Mouse (Mus musculus) G1E (cell line): ENCODE measurements around the gene Scn8a.

Experiments
- CTCF ChIP-seq: IDR thresholded peaks from 2 replicates; pipeline ENCODE4 v1.5.1; 2012; ENCODE audit warnings: low read depth, low read length, inconsistent platforms, mixed read lengths
- GATA1 ChIP-seq: IDR thresholded peaks from 2 replicates; pipeline ENCODE4 v1.6.1; 2012; ENCODE audit warnings: borderline replicate concordance, low read length, inconsistent platforms, mixed read lengths
- GATA2 ChIP-seq: IDR thresholded peaks from 2 replicates; pipeline ENCODE4 v1.6.1; 2012; ENCODE audit warnings: low read depth, low read length, inconsistent platforms, borderline replicate concordance
- POLR2AphosphoS5 ChIP-seq: IDR thresholded peaks from 2 replicates; pipeline ENCODE4 v1.6.1; 2012; ENCODE audit warnings: low read depth, low read length, inconsistent platforms; ENCODE audit not compliant: insufficient replicate concordance
- TAL1 ChIP-seq: conservative IDR thresholded peaks from 2 replicates; pipeline ENCODE4 v1.6.1; 2012; ENCODE audit warnings: low read depth, low read length, inconsistent platforms, mixed read lengths

DNA sequence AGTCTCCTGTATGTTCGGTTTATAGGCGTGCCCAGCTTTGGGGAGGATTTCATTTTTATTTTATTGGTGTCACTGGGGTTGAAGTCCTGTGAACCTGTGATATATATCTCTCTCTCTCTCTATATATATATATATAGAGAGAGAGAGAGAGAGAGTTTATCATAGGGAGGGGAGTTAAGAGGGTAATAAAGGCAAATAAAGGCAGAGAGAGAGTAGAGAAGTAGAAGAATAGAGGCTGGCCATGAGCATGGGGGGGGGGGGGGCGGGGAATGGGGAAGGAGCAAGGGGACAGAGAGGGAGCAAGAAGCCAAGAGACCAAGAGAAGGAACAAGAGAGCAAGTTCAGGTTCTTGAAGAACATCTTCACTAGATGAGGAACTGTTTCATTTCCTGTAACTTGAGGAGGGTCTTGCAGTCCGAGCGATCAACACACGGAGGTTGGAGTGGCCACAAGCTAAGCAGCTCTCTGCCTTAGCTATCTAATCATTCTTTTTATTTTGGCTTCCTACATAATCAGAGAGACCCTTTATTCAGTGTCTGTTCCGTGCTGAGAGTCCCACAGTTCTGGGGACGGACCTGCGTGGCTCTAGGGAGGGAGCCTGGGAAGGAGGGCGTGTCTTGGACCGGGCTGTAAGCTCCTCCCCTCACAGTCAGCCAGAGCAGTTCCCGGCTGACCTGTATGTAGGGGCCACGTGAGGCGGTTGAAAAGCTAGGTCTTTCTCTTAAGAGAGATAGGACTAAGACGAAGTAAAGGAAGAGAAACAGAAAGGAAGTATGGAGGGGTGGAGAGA is 136.8 kb downstream of the Scn8a start:
- no peak for TF ChIP-seq CTCF
- no peak for TF ChIP-seq GATA2
- TF ChIP-seq POLR2AphosphoS5 = no peak
- no peak for TF ChIP-seq TAL1
- no peak for TF ChIP-seq GATA1
